Mouse (Mus musculus) neural tube, embryonic 14.5 days (tissue): ENCODE measurements around the gene Tdgf1. TPM values are rescaled to one million over a fixed set of nuclear protein-coding genes. Genes with fewer than 3 reads are reported as not detected.

ENCODE experiments used
- ATAC-seq: fragments of 200-750 bp; cut with Nextera tagmentation; 2 replicates; pipeline ENCODE4 v1.8.0; 2017; ENCODE audit warnings: low read depth, mild to moderate bottlenecking, moderate TSS enrichment, moderate library complexity
- H3K27ac ChIP-seq: fragments of 300-500 bp; sonication (generic); 2 replicates; pipeline ENCODE4 v1.5.1; 2014; ENCODE audit warnings: low read depth, mild to moderate bottlenecking, control low read depth, low read length, moderate library complexity, mixed read lengths
- H3K27me3 ChIP-seq: fragments of 300-500 bp; sonication (generic); 2 replicates; pipeline ENCODE4 v1.6.1; 2014; ENCODE audit warnings: low read length; ENCODE audit not compliant: control insufficient read depth, insufficient read depth
- H3K36me3 ChIP-seq: fragments of 300-500 bp; sonication (generic); 2 replicates; pipeline ENCODE4 v1.6.1; 2014; ENCODE audit warnings: low read length, mixed read lengths; ENCODE audit not compliant: control insufficient read depth, insufficient read depth
- H3K4me1 ChIP-seq: fragments of 300-500 bp; sonication (generic); 2 replicates; pipeline ENCODE4 v1.6.1; 2014; ENCODE audit warnings: low read length; ENCODE audit not compliant: control insufficient read depth, insufficient read depth
- H3K4me2 ChIP-seq: fragments of 300-500 bp; sonication (generic); 2 replicates; pipeline ENCODE4 v1.6.1; 2014; ENCODE audit warnings: mild to moderate bottlenecking, low read depth, low read length, control low read depth
- H3K4me3 ChIP-seq: fragments of 300-500 bp; sonication (generic); 2 replicates; pipeline ENCODE4 v1.5.1; 2014; ENCODE audit warnings: low read depth, low read length, control low read depth, mixed read lengths
- H3K9ac ChIP-seq: fragments of 300-500 bp; sonication (generic); replicated peaks from 2 replicates; pipeline ENCODE4 v1.6.1; 2014; ENCODE audit warnings: low read depth, mild to moderate bottlenecking, control low read depth, low read length, mixed read lengths
- H3K9me3 ChIP-seq: fragments of 300-500 bp; sonication (generic); 2 replicates; pipeline ENCODE4 v1.6.1; 2016; ENCODE audit warnings: low read length; ENCODE audit not compliant: control insufficient read depth
- WGBS: fragments of 180-500 bp; shearing (Covaris S2); extraction: QIAGEN DNeasy Blood & Tissue Kit; methylation state at CpG from one replicate; pipeline ENCODE4 v1.1.7; 2014; 5-methylcytosine and 5-hydroxymethylcytosine counted together
- polyA plus RNA-seq: library from polyadenylated mRNA; unstranded; fragments of >200 nt; fragmentation: Nextera tagmentation; extraction: Ambion mirVana; gene quantifications from 2 replicates; pipeline ENCODE4 v1.2.1, GENCODE M21; 2014

Gene Tdgf1
- polyA plus RNA-seq, 1 experiment from 2014 or later = 0.71 TPM

DNA sequence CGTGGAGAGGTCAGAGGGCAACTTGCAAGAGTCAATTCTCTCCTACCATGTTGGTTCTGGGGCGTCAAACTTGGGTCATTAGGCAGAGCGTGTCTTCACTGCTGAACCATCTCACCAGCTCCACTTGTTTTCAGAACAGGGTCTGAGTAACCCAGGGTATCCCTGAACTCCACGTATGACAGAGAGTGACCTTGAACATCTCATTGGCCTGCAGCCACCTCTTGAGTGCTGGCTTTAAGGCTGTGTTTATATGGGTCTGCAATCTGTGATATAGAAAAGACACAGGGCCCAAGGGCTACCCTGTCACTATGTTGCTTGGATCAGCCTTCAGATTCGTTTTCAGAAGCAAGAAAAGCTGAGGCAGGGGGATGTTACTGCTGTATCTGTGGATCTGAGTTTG, 13.7 kb upstream of the Tdgf1 start:
- Histone ChIP-seq H3K4me1 (no peaks in the 10 kb centered on the region), H3K27ac (no peak overlapping the region), H3K36me3 (no peaks in the 10 kb centered on the region), H3K4me2 (no peak overlapping the region), H3K9ac (no peak overlapping the region), H3K9me3 (no peaks in the 10 kb centered on the region), H3K4me3 (no peak overlapping the region), H3K27me3 (no peaks in the 10 kb centered on the region)
- 81% methylated on average over 5 of the region's 5 CpGs for WGBS
- ATAC-seq = no peak

DNA sequence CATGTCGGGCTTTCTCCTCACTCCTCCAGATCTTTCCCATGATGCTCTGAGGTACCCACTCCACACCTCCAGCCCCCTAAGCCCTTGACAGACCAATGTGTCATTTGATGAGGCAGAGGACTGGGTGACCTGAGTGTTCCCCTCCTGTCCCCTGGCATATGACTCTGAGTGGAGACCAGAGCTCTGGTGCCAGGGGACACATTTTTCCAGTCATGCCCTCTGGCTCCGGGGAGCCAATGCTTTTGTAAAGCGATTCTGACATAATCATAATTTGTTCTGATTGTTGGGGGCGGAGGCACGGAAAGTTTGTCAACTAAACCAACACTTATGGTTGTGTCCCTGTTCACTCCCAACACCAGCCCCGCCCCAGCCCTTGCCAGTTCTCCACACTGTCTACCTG, 10.0 kb upstream of the Tdgf1 start:
- Histone ChIP-seq H3K4me2 (no peak overlapping the region), H3K27ac (no peak overlapping the region), H3K4me3 (no peak overlapping the region), H3K36me3 (no peaks in the 10 kb centered on the region), H3K4me1 (no peaks in the 10 kb centered on the region; the same call in 1 of the 2 replicates), H3K9me3 (no peaks in the 10 kb centered on the region), H3K27me3 (no peaks in the 10 kb centered on the region), H3K9ac (no peak overlapping the region)
- WGBS = 87% methylated on average over 6 of the region's 6 CpGs
- no peak for ATAC-seq

DNA sequence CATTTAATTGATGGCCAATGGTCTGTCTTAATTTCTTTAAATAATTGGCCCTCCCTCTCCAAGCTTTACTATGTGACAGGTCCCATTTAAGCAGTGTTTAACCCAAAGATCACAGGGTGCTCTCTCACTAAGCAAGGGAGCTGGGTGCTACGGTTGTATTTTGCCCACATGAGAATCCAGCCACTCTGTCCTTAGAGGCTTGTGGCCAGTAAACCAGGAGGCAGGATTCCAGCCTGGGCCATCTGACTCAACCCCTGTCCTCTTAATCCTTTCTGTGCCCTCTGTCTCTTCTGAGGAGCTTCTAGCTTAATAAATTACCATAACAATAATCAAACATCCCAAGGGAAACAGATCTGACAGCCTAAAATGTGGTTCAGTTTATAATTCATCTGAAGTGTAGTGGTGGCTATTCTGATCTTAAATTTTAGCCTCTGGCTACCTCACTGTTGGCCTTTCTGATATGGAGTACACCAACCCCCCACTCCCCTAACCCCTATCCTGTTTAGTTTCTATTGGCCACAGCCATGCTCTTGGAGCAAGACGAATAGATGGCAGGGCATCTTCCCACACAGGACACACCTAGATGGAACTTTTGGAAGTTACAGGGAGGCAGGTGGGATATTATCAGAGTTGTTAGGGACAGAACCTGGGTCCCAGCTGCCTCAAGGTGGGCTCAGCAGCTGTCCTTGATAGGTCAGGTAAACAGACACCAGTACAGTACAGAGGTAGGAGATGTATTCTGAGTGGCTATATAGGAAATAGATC, 8.9 kb upstream of the Tdgf1 start:
- no peak overlapping the region for H3K4me3 ChIP-seq
- no peaks in the 10 kb centered on the region for H3K36me3 ChIP-seq
- no peaks in the 10 kb centered on the region for H3K27me3 ChIP-seq
- no peaks in the 10 kb centered on the region for H3K9me3 ChIP-seq
- H3K9ac ChIP-seq = no peak overlapping the region
- WGBS = 61% methylated on average over 2 of the region's 2 CpGs
- H3K4me1 ChIP-seq = no peaks in the 10 kb centered on the region; the same call in 1 of the 2 replicates
- no peak overlapping the region for H3K27ac ChIP-seq
- no peak for ATAC-seq
- H3K4me2 ChIP-seq = no peak overlapping the region; the same call in 1 of the 2 replicates

DNA sequence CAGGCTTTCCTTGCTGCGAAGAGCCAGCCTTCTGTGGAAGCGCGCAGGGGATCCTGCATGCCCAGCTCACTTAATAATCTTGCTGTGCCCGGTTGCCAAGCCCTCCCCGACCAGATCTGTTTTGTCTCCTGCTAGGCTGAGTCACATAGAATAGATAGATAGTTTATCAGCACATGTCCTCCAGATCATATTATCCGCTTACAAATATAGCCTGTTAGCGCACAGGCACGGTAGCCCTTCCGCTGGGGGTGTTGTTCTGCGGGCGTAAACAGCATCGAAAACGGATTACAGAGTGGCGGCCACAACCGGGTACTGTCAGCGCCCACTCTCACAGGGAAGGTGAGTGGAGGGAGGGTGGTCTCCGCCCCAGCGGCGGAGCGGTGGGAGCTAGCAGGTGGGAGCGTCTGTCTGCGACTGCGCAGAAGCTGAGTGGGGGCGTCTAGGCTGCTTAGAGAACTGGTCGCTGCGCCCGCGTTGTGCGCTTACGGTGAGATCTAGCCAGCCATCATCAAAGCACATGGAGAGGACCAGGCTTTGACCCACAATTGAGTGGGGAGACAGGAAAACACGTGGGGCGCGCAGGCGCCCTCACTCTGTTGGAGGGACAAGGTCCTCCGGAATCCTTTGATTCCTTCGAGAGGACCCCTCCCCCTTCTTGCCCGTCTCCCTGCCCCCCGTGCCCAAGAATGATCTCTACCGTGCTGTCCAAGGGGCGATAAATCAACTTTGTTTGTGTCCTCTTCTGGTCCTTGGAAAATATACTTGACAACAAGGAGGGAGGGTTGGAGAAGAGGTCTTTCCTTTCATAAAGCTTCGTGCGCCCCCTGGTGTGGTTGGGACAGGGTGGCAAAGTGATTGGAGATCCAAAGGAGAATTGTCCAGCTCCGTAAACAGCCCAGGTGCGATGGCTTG, 7.8 kb upstream of the Tdgf1 start:
- H3K27me3 ChIP-seq = no peaks in the 10 kb centered on the region
- H3K27ac ChIP-seq = peak overlapping the region; percentile 69
- H3K4me2 ChIP-seq = peak overlapping the region; percentile 86
- H3K4me1 ChIP-seq = no peaks in the 10 kb centered on the region; the same call in 1 of the 2 replicates
- WGBS = under 1% methylated on average over 44 of the region's 44 CpGs
- ATAC-seq = peak; percentile 93
- no peaks in the 10 kb centered on the region for H3K9me3 ChIP-seq
- H3K9ac ChIP-seq = peak overlapping the region; percentile 34
- H3K36me3 ChIP-seq = no peaks in the 10 kb centered on the region
- H3K4me3 ChIP-seq = peak overlapping the region; percentile 48

DNA sequence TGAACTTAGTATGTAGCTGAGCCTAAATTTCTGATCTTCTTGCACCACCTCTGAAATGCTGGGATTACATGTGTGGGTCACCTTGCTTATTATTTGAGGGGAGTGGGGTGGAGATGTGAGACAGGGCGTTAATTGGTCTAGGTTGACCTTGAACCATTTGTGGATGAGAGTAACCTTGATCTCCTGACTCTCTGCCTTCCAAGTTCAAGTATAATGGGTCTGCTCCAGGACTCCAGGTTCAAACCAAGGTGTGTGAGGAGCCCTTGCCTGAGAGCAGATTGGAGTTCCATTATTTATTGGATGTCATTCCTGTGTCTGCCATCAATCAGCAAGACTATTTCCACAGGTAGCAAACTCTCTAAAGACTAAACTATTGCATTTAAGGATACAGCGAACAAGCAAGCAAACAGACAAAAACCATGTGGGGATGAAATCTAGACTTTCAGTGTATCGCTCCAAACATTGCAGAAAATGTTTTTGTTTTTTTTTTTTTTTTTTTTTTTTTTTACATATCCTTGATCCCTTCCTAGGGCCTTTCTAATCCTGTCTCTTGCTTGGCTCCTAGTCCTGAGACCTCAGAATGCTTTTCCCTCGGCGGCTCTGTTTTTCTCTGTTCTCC, 7.1 kb upstream of the Tdgf1 start:
- no peak for ATAC-seq

DNA sequence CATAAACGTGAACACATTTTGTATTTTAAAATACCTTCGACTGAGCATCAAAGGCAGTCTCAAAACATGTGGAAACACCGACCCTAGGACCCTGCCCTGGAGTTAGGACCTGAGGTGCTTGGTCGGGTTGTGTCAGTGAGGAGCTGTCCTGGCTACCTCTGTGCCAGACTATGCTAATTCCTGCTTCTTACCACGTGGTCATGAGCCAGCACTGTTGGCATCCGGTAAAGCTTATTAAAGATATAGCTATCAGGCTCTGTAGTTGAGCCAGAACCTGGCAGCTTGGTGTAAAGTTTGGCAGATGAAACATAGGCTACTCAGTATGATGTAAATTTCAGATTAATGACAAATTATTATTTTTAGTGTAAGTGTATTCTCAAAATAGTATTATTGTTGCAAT, 6.4 kb upstream of the Tdgf1 start:
- H3K9me3 ChIP-seq = no peaks in the 10 kb centered on the region
- H3K4me2 ChIP-seq = no peak overlapping the region
- H3K36me3 ChIP-seq = no peaks in the 10 kb centered on the region
- no peaks in the 10 kb centered on the region for H3K27me3 ChIP-seq
- no peak overlapping the region for H3K9ac ChIP-seq
- WGBS = 64% methylated on average over 6 of the region's 6 CpGs
- H3K4me1 ChIP-seq = no peaks in the 10 kb centered on the region; the same call in 1 of the 2 replicates
- no peak overlapping the region for H3K27ac ChIP-seq
- H3K4me3 ChIP-seq = no peak overlapping the region
- ATAC-seq = no peak

More for the DNA sequence above, 7.1 kb upstream of the Tdgf1 start:
- Histone ChIP-seq H3K27me3 (no peaks in the 10 kb centered on the region), H3K36me3 (no peaks in the 10 kb centered on the region), H3K9ac (peak overlapping the region; percentile 34; the same call in 1 of the 2 replicates), H3K4me2 (peak overlapping the region; percentile 86), H3K4me3 (peak overlapping the region; percentile 48), H3K27ac (peak overlapping the region; percentile 69; the same call in 1 of the 2 replicates), H3K4me1 (no peaks in the 10 kb centered on the region; the same call in 1 of the 2 replicates), H3K9me3 (no peaks in the 10 kb centered on the region)
- WGBS = 53% methylated on average over 5 of the region's 5 CpGs

DNA sequence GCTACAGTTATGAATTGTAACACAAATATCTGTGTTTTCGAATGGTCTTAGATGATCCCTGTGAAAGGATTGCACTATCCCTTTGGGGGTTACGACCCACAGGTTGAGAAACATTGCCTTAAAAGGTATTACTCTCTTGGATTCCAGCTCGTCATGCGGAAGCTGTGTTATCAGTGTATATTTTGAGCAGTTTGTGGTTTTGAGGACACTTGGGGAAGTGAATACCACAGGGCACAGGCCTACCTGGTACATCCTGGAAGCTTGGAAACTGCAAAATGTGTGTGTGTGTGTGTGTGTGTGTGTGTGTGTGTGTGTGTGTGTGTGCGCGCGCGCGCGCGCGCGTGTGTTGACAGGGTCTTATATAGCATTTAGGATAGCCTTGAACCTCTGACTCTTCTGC, 5.9 kb upstream of the Tdgf1 start:
- WGBS = 97% methylated on average over 13 of the region's 13 CpGs
- Histone ChIP-seq H3K4me2 (no peak overlapping the region), H3K4me3 (no peak overlapping the region)

DNA sequence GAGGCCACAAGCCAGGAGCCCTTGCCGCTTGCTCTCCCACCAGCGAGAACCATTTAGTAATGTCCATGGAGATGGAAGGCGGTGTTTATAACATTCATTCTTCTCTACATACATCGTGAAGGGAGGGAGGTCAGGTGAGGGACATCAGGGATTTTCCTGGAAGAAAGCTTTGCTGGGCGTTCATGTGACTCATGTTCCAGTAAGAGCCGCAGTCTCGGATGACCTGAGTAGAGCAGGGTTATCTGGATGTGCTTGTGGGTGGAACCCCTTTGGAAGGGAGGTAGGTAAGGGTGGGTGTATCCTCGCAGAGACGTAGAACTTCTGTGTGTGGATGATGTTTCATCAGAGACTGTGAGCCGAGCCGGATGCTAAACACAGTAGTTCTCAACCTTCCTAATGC, 5.4 kb upstream of the Tdgf1 start, which contains the start of gene Lrrc2:
Lrrc2 (plus strand) TSS at position 149 of the 400 bp plus-strand sequence.
- H3K4me3 ChIP-seq = no peak within 1 kb of the TSS
- H3K36me3 ChIP-seq = no peaks in the 10 kb centered on the region
- peaks cover 2% of the 10 kb centered on the region; the same call in 1 of the 2 replicates for H3K4me1 ChIP-seq
- no peak within 1 kb of the TSS for H3K4me2 ChIP-seq
- WGBS = 90% methylated on average over 11 of the region's 11 CpGs
- no peak for ATAC-seq
- no peaks in the 10 kb centered on the region for H3K9me3 ChIP-seq
- H3K9ac ChIP-seq = no peak within 1 kb of the TSS
- no peak within 1 kb of the TSS for H3K27ac ChIP-seq
- peaks cover under 1% of the 10 kb centered on the region; the same call in 1 of the 2 replicates for H3K27me3 ChIP-seq

More for the DNA sequence above, 5.9 kb upstream of the Tdgf1 start:
- H3K36me3 ChIP-seq = no peaks in the 10 kb centered on the region
- H3K27me3 ChIP-seq = no peaks in the 10 kb centered on the region
- H3K9me3 ChIP-seq = no peaks in the 10 kb centered on the region
- no peaks in the 10 kb centered on the region; the same call in 1 of the 2 replicates for H3K4me1 ChIP-seq
- H3K27ac ChIP-seq = no peak overlapping the region
- ATAC-seq = no peak
- H3K9ac ChIP-seq = no peak overlapping the region
